Comparison of ENCODE assay signal across 25 mouse cellular contexts in the genomic region with DNA sequence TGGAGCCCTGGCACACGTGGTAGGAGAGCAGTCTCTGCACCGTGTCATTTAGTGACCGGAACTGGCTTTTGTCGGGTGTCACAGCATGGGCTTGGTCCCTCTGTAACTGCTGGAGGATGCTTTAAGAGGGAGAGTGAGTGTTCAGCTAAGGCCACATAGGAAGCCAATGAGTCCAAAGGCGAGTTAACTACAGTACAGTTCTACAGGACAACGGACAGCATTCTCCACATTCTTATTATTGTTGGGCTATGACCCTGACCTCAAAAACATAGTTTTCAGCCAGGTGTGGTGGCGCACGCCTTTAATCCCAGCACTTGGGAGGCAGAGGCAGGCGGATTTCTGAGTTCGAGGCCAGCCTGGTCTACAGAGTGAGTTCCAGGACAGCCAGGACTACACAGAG. TPM values are rescaled to one million over a fixed set of nuclear protein-coding genes. Genes with fewer than 3 reads are reported as not detected.
DNase-seq lines count a peak whose midpoint lies in the region; TF ChIP-seq lines count a peak whose summit lies in the region.
"Had no signal": no experiment of that assay in that cellular context is flagged by ENCODE, and none has a peak within 500 bp of the region (broad histone marks: within the 10 kb centered on the region; RNA-seq: fewer than 3 reads in every experiment).

No protein-coding gene starts in this region.

- H3K9me3 ChIP-seq in E14TG2a.4 (ENCODE audit: low read length) (no peaks in the 10 kb centered on the region), ES-E14 (ENCODE audit: control insufficient read depth, insufficient read depth, low read depth, low read length) (no peaks in the 10 kb centered on the region)
- H3K9me3 ChIP-seq: embryonic facial prominence, embryonic 13.5 days; embryonic facial prominence, embryonic 15.5 days; forebrain, embryonic 10.5 days; forebrain, embryonic 12.5 days; forebrain, embryonic 15.5 days had no signal

- peaks cover 77% of the 10 kb centered on the region for H3K4me1 ChIP-seq in E14TG2a.4 (replicated peaks; ENCODE audit: low read depth, low read length)
- H3K4me1 ChIP-seq in ES-E14 (ENCODE audit: control insufficient read depth in 2 of 2, insufficient read depth in 2 of 2, low read length in 2 of 2, poor library complexity in 1 of 2) = peaks cover 10 to 14% of the 10 kb centered on the region in 2 experiments
- no peaks in the 10 kb centered on the region for H3K4me1 ChIP-seq in kidney, adult 2 months (ENCODE audit: control insufficient read depth, insufficient read depth, low read length)
- H3K4me1 ChIP-seq: embryonic facial prominence, embryonic 13.5 days; embryonic facial prominence, embryonic 15.5 days; forebrain, embryonic 10.5 days; forebrain, embryonic 12.5 days; forebrain, embryonic 15.5 days had no signal

- TF ChIP-seq CTCF in E14TG2a.4 (conservative IDR thresholded peaks at IDR 0.05; ENCODE audit: low read length) = no peak
- no peak for TF ChIP-seq CTCF in kidney, adult 2 months (conservative IDR thresholded peaks at IDR 0.05; ENCODE audit: insufficient read depth, insufficient read length, low read depth, low read length)

- no peak for TF ChIP-seq POLR2A in kidney, adult 2 months (IDR thresholded peaks at IDR 0.05; ENCODE audit: low read depth, low read length)

- H3K27ac ChIP-seq in ES-E14 (ENCODE audit: insufficient read depth, low read depth, low read length, poor library complexity, severe bottlenecking) = peak overlapping the region; percentile 53
- H3K27ac ChIP-seq in kidney, adult 2 months (ENCODE audit: insufficient read depth, low read depth, low read length) = no peak overlapping the region
- H3K27ac ChIP-seq: embryonic facial prominence, embryonic 13.5 days; embryonic facial prominence, embryonic 15.5 days; forebrain, embryonic 10.5 days; forebrain, embryonic 12.5 days; forebrain, embryonic 15.5 days had no signal

- WGBS in kidney, adult 2 months = 75% methylated on average over 10 of the region's 10 CpGs

- in situ Hi-C loops in ES-E14 (cut with MboI; ENCODE audit: low sequenced_read_pairs in 2 of 2, unreplicated experiment in 2 of 2) = no loop called here

- H3K27me3 ChIP-seq in E14TG2a.4 (ENCODE audit: insufficient read depth, low read length) = no peaks in the 10 kb centered on the region
- H3K27me3 ChIP-seq in kidney, adult 2 months (replicated peaks; ENCODE audit: control insufficient read depth, insufficient read depth, low read length) = no peaks in the 10 kb centered on the region
- H3K27me3 ChIP-seq: CH12.LX; embryonic facial prominence, embryonic 13.5 days; embryonic facial prominence, embryonic 15.5 days; forebrain, embryonic 12.5 days; forebrain, embryonic 15.5 days had no signal

- H3K9ac ChIP-seq in ES-E14 (ENCODE audit: insufficient read depth, low read depth, low read length, poor library complexity, severe bottlenecking) = peak overlapping the region; percentile 48; the same call in 1 of the 2 replicates
- H3K9ac ChIP-seq: embryonic facial prominence, embryonic 13.5 days; embryonic facial prominence, embryonic 15.5 days; forebrain, embryonic 12.5 days; forebrain, embryonic 15.5 days; forebrain, postnatal 0 days had no signal

- DNase-seq in ES-E14 (ENCODE audit: low read depth, low spot score) = no peak
- DNase-seq in ZHBTc4 (ENCODE audit: low read depth, low spot score) = peak; percentile 80
- no peak for DNase-seq in kidney, postnatal 14 days
- DNase-seq in kidney, adult 2 months = no peak
- no peak for DNase-seq in gastrocnemius, postnatal 4 days (ENCODE audit: low spot score in 2 of 2)
- DNase-seq: adrenal gland, adult 2 months; adrenal gland, postnatal 10 days; adrenal gland, postnatal 25 days; B cell, adult 2 months; cerebellum, adult 11-12 months; cerebellum, adult 2 months; cerebellum, adult 9-10 months; cerebellum, postnatal 10 days; cerebellum, postnatal 25 days; embryo, embryonic 11 days; forebrain, postnatal 0 days had no signal

- H3K36me3 ChIP-seq in E14TG2a.4 (ENCODE audit: insufficient read depth, low read length) = peaks cover 79% of the 10 kb centered on the region
- peaks cover 46% of the 10 kb centered on the region for H3K36me3 ChIP-seq in ES-E14 (ENCODE audit: control insufficient read depth, insufficient read depth, low read length, poor library complexity, severe bottlenecking)
- peaks cover 1% of the 10 kb centered on the region; the same call in 1 of the 2 replicates for H3K36me3 ChIP-seq in kidney, adult 2 months (ENCODE audit: control insufficient read depth, insufficient read depth, low read length)

- H3K4me3 ChIP-seq in E14TG2a.4 (replicated peaks; ENCODE audit: low read length) (peak overlapping the region; percentile 88), ES-E14 (ENCODE audit: insufficient read depth in 1 of 2, low read depth in 1 of 2, low read length in 2 of 2, poor library complexity in 1 of 2, severe bottlenecking in 1 of 2) (peak overlapping the region in 1 of 2 experiments; percentile 31; a peak in 2 of 4 replicates)
- H3K4me3 ChIP-seq in kidney, adult 2 months (ENCODE audit: insufficient read depth, low read depth, low read length) = no peak overlapping the region
- H3K4me3 ChIP-seq: embryonic facial prominence, embryonic 13.5 days; embryonic facial prominence, embryonic 15.5 days; erythroblast, embryonic 14.5 days; forebrain, embryonic 10.5 days; forebrain, embryonic 12.5 days; forebrain, embryonic 15.5 days had no signal

TF ChIP-seq in ES-E14, 5 proteins besides CTCF, POLR2A, EP300 and RAD21:
- TF ChIP-seq MAFK (IDR thresholded peaks at IDR 0.05; ENCODE audit: insufficient read depth, low read depth, low read length) = no peak
- no peak for TF ChIP-seq HCFC1 (IDR thresholded peaks at IDR 0.05; ENCODE audit: borderline replicate concordance, insufficient read depth, low read length)
- TF ChIP-seq CHD2 (IDR thresholded peaks at IDR 0.05; ENCODE audit: low read depth, low read length) = no peak
- TF ChIP-seq ZNF384 (IDR thresholded peaks at IDR 0.05; ENCODE audit: low read depth, low read length) = no peak
- TF ChIP-seq ZC3H11A (IDR thresholded peaks at IDR 0.05; ENCODE audit: borderline replicate concordance, low read depth, low read length) = no peak

RNA-seq across cellular contexts. Expression of a gene that starts 25.9 kb away (rescaled TPM):
- total RNA-seq in ES-E14 (2012; rRNA removed) = 132 and 179 TPM in 2 replicates
- 30.5 and 38.4 TPM in 2 replicates for polyA plus RNA-seq in kidney, adult 2 months (2012; rRNA removed)
- total RNA-seq in gastrocnemius, postnatal 4 days (2021) = 10 to 100 TPM; 71.1 to 76.2 TPM

RNA-seq across cellular contexts. Expression of a gene that starts 35.9 kb away (rescaled TPM):
- total RNA-seq in ES-E14 (2012; rRNA removed) = 19.5 and 21.4 TPM in 2 replicates
- polyA plus RNA-seq in kidney, adult 2 months (2012; rRNA removed) = 131 and 174 TPM in 2 replicates
- 10 to 100 TPM; 34.7 to 43.2 TPM for total RNA-seq in gastrocnemius, postnatal 4 days (2021)

RNA-seq across cellular contexts. Expression of a gene that starts 44.9 kb away (rescaled TPM):
- 1.8 and 2.2 TPM in 2 replicates for total RNA-seq in ES-E14 (2012; rRNA removed)
- polyA plus RNA-seq in kidney, adult 2 months (2012; rRNA removed) = 0.06 TPM in 1 of 2 replicates, not detected in the other
- not detected for total RNA-seq in gastrocnemius, postnatal 4 days (2021)
- total RNA-seq: adrenal gland, adult 2 months; adrenal gland, postnatal 10 days; adrenal gland, postnatal 25 days; common myeloid progenitor, adult 5-6 weeks; forebrain, postnatal 0 days had no signal
- polyA plus RNA-seq: adrenal gland, adult 2 months; erythroblast, embryonic 14.5 days had no signal

RNA-seq across cellular contexts. Expression of a gene that starts 49.9 kb away (rescaled TPM):
- 20.2 and 27.1 TPM in 2 replicates for total RNA-seq in ES-E14 (2012; rRNA removed)
- polyA plus RNA-seq in kidney, adult 2 months (2012; rRNA removed) = 11.4 and 11.8 TPM in 2 replicates
- 10 to 100 TPM; 17.0 to 17.6 TPM for total RNA-seq in gastrocnemius, postnatal 4 days (2021)

RNA-seq across cellular contexts. Expression of a gene that starts 56.4 kb away (rescaled TPM):
- 69.7 and 122 TPM in 2 replicates for total RNA-seq in ES-E14 (2012; rRNA removed)
- polyA plus RNA-seq in kidney, adult 2 months (2012; rRNA removed) = 48.3 and 51.4 TPM in 2 replicates
- total RNA-seq in gastrocnemius, postnatal 4 days (2021) = 10 to 100 TPM; 26.4 to 27.8 TPM
